Mouse (Mus musculus): Measurements from ENCODE around the gene Dag1.

Dag1 gene

GRCm38 (mm10) chr9:108188511-108188910 is 75.2 kb downstream of the Dag1 start:
- no peak for DNase-seq (ENCODE audit: low spot score in 2 of 2)

GRCm38 (mm10) chr9:108187616-108188015 is 76.1 kb downstream of the Dag1 start:
- DNase-seq (ENCODE audit: low spot score in 2 of 2), result no peak

- DNase-seq (ENCODE audit: low spot score in 2 of 2), result no peak
Observed at GRCm38 (mm10) chr9:108185786-108186185, 78.0 kb downstream of the Dag1 start.

- DNase-seq (ENCODE audit: low spot score in 2 of 2), result no peak
Observed at GRCm38 (mm10) chr9:108183531-108183994, 80.2 kb downstream of the Dag1 start.

- no peak for DNase-seq (ENCODE audit: low spot score in 2 of 2)
Observed at GRCm38 (mm10) chr9:108182806-108183506, 80.8 kb downstream of the Dag1 start.

- DNase-seq (ENCODE audit: low spot score in 2 of 2), result no peak
Observed at GRCm38 (mm10) chr9:108178391-108178790, 85.4 kb downstream of the Dag1 start.

GRCm38 (mm10) chr9:108175116-108175838 is 88.5 kb downstream of the Dag1 start:
- no peak for DNase-seq (ENCODE audit: low spot score in 2 of 2)

GRCm38 (mm10) chr9:108172777-108173350 is 90.9 kb downstream of the Dag1 start:
- DNase-seq (ENCODE audit: low spot score in 2 of 2), result no peak

- no peak for DNase-seq (ENCODE audit: low spot score in 2 of 2)
Observed at GRCm38 (mm10) chr9:108169751-108170150, 94.0 kb downstream of the Dag1 start.

- no peak for DNase-seq (ENCODE audit: low spot score in 2 of 2)
Observed at GRCm38 (mm10) chr9:108165143-108165542, 98.6 kb downstream of the Dag1 start.

- peak; percentile 27 to 28 for DNase-seq (ENCODE audit: low spot score in 2 of 2)
Observed at GRCm38 (mm10) chr9:108163646-108164284, 100.0 kb downstream of the Dag1 start.

GRCm38 (mm10) chr9:108157891-108158290 is 105.9 kb downstream of the Dag1 start:
- DNase-seq (ENCODE audit: low spot score in 2 of 2), result no peak

- no peak for DNase-seq (ENCODE audit: low spot score in 2 of 2)
Observed at GRCm38 (mm10) chr9:108157451-108157850, 106.3 kb downstream of the Dag1 start.

GRCm38 (mm10) chr9:108156786-108157185 is 107.0 kb downstream of the Dag1 start:
- DNase-seq (ENCODE audit: low spot score in 2 of 2), result peak in 1 of 2 experiments; percentile 38

- DNase-seq (ENCODE audit: low spot score in 2 of 2), result no peak
Observed at GRCm38 (mm10) chr9:108154814-108155213, 108.9 kb downstream of the Dag1 start.

Measured in spleen, postnatal 36 days (tissue).